Mouse (Mus musculus) brain, adult 2 months (tissue): ENCODE data around the gene Vmn1r59.
"Not testable (repeated sequence)": the region's sequence is repeated elsewhere in the genome, so short reads cannot be mapped to it uniquely, and the experiment has no call there.

Experiments
- DNase-seq: peaks from one replicate; pipeline ENCODE4 v3.0.0; 2011; ENCODE audit warnings: low read depth, low spot score

The Vmn1r59 gene

GRCm38 (mm10) chr7:5456674-5457073, at the start of gene Vmn1r59:
Vmn1r59 (minus strand) TSS chr7:5456774.
- no peak for DNase-seq

DNA sequence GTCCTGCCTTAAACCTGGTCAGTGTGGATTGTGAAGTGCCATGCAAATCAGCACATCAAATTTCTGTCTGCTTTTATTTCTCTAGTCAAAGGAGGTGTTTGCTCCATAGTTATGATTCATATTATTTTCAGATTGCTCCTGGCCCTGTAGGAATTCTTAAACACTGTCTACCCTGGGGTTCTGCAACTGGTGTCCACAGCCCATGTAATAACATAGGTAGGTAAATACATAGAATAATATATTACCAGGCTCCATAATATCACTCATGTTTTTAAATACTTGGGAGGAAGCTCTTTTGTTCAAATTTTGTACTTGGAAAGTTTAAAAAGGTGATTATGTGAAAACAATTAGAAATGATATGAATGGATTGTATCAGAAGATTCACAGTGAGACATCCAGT, 37.3 kb upstream of the Vmn1r59 start, which contains the start of gene Vmn2r28:
Vmn2r28 (minus strand) TSS at position 101 of the 400 bp plus-strand sequence.
- not testable (repeated sequence) for DNase-seq

DNA sequence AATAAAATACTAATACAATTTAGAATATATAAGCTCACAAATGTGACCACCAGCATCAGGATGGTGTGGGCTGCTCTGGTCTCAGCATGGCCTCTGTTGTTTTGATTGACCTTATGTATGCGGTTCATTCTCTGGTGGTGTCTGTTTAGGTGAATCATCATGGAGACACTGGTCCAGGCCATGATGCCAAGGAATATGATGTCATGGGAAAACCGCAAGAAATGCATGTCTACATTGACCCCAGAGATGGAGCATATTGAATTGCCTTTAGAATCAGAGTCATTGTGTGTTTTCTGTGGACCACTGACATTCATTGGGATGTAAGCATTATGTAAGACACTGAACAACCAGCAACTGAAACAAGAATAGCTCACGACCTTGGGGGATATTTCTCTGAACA, 2.6 kb downstream of the Vmn1r59 start:
- DNase-seq, result not testable (repeated sequence)

- DNase-seq, result no peak
Observed at GRCm38 (mm10) chr7:5448627-5449026, 7.9 kb downstream of the Vmn1r59 start.

- not testable (repeated sequence) for DNase-seq
Observed at GRCm38 (mm10) chr7:5413296-5413695, 43.3 kb downstream of the Vmn1r59 start, which contains the start of gene Vmn1r58. Vmn1r58 (minus strand) TSS chr7:5413396.

- DNase-seq, result no peak
Observed at GRCm38 (mm10) chr7:5406201-5406600, 50.4 kb downstream of the Vmn1r59 start.
